Mouse (Mus musculus) ovary, postnatal 10 days (tissue): ENCODE results near the gene Rab3gap2.

Experiments
- DNase-seq: peaks from one replicate; pipeline ENCODE4 v3.0.0; 2022; ENCODE audit warnings: low spot score

Gene Rab3gap2

GRCm38 (mm10) chr1:185203909-185204661 lies at the start of gene Rab3gap2:
Rab3gap2 (plus strand) TSS chr1:185204117.
- peak; percentile 99 for DNase-seq

GRCm38 (mm10) chr1:185173641-185174040 lies 30.3 kb upstream of the Rab3gap2 start:
- DNase-seq, result no peak

- no peak for DNase-seq
These were observed 26.1 kb upstream of the Rab3gap2 start for GRCm38 (mm10) chr1:185177860-185178259.

- DNase-seq, result no peak
These were observed 20.2 kb upstream of the Rab3gap2 start for GRCm38 (mm10) chr1:185183591-185184330.

- no peak for DNase-seq
These were observed 18.4 kb upstream of the Rab3gap2 start for GRCm38 (mm10) chr1:185185556-185185955.

GRCm38 (mm10) chr1:185187135-185187785 lies 16.7 kb upstream of the Rab3gap2 start:
- no peak for DNase-seq

- DNase-seq, result no peak
These were observed 14.0 kb upstream of the Rab3gap2 start for GRCm38 (mm10) chr1:185189901-185190300.

- DNase-seq, result no peak
These were observed 11.8 kb upstream of the Rab3gap2 start for GRCm38 (mm10) chr1:185192087-185192486.

- no peak for DNase-seq
These were observed 10.4 kb upstream of the Rab3gap2 start for GRCm38 (mm10) chr1:185193509-185193908.

GRCm38 (mm10) chr1:185196323-185196722 lies 7.6 kb upstream of the Rab3gap2 start:
- no peak for DNase-seq

- DNase-seq, result no peak
These were observed 3.1 kb upstream of the Rab3gap2 start for GRCm38 (mm10) chr1:185200571-185201395.

- DNase-seq, result no peak
These were observed 1.9 kb upstream of the Rab3gap2 start for GRCm38 (mm10) chr1:185201994-185202393.

GRCm38 (mm10) chr1:185203196-185203908 lies 565 bp upstream of the Rab3gap2 start:
- no peak for DNase-seq

- no peak for DNase-seq
These were observed 1.2 kb downstream of the Rab3gap2 start for GRCm38 (mm10) chr1:185205090-185205489.

GRCm38 (mm10) chr1:185207851-185208595 lies 4.1 kb downstream of the Rab3gap2 start:
- no peak for DNase-seq

GRCm38 (mm10) chr1:185208766-185209165 lies 4.8 kb downstream of the Rab3gap2 start:
- no peak for DNase-seq

GRCm38 (mm10) chr1:185209641-185210176 lies 5.8 kb downstream of the Rab3gap2 start:
- no peak for DNase-seq

GRCm38 (mm10) chr1:185216360-185216759 lies 12.4 kb downstream of the Rab3gap2 start:
- DNase-seq, result no peak

GRCm38 (mm10) chr1:185216762-185217161 lies 12.8 kb downstream of the Rab3gap2 start:
- DNase-seq, result no peak

- DNase-seq, result no peak
These were observed 14.0 kb downstream of the Rab3gap2 start for GRCm38 (mm10) chr1:185217966-185218365.
